Mouse (Mus musculus): ENCODE data around the gene Arrdc1.

The Arrdc1 gene

DNA sequence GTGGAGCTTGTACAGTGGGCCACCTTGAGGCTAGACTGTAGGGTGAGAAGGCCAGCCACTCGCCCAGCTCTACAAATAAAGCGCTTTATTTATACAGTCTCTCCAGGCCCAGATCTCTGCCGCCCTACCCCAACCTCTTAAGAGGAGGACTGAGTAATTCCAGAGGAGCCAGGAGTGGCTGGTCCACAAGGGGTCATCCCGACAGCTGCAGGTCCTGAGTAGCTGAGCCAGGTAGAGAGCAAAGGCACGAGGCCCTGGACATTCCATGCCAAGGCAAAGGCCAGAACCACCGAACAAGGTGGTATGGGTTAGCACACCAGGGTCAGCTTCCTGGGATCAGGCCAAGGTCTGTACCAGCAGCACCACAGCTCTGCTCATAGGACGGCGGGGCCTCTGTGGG is 9.8 kb downstream of the Arrdc1 start:
- intact Hi-C loops (cut with DNase I), result no loop called here

- intact Hi-C loops (cut with DNase I), result no loop called here
Measured at GRCm38 (mm10) chr2:24923561-24923960, 11.5 kb downstream of the Arrdc1 start.

DNA sequence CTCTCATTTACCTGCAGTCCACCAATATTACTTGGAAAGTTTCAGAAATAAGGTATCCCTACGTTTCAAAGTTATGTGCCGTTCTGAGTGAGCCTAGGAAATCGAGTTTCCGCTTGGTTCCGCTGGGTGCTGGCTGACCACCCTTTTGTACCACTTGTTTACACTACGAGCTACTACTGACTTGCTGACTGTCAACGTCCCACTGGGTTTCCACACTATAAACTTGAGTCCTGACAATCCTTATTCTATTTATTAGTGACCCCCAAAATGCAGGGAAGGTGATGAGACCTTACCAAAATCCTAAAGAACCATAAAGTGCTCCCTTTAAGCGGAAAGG is 15.2 kb downstream of the Arrdc1 start:
- intact Hi-C loops (cut with DNase I), result no loop called here

DNA sequence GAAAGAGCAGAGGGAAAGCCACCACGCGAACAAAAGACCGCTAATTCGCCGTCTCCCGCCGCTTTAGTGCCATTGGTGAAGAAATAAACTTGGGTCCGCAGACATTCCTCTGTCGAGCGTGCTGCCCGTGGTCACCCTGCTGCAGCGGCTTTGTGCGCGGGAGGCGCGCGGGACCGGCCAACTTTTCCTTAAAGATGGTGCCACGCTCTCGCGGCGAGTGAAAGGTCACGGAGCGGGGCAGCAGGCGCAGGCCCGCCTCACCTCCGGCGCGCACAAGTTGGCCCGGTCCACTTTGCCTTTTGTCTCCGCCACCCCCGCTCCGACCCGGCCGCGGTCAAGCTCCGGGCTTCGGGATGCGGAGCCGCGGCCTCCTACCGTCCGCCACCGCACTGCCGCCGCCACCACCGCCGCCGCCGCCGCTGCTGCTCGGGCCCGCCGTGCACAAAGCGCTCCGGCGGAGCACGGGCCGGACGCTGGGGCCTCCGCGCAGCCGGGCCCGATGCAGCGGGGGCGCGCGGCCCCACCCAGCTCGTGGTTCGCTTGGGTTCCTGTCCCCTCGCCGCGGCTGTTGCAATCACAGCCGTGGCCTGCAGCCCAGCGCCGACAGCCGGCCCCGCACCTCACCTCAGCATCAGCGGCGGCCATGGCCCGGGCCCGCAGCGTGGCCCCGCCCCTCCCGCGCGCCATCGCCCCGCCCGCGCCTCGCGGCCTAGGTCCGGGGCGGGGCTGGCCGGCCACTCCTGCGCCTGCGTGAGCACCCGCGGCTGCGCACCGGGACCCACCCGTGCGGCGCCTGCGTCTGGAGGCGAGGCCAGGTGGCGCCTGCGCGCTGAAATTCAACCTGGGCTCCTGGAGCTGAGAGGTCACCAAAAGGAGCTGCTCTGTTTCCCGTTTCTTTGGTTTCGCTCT is 15.9 kb downstream of the Arrdc1 start, which contains the start of gene Ehmt1:
Gene Ehmt1, minus strand, starts transcription at position 685 of the 909 bp plus-strand sequence.
- intact Hi-C loops (cut with DNase I), result no loop called here

DNA sequence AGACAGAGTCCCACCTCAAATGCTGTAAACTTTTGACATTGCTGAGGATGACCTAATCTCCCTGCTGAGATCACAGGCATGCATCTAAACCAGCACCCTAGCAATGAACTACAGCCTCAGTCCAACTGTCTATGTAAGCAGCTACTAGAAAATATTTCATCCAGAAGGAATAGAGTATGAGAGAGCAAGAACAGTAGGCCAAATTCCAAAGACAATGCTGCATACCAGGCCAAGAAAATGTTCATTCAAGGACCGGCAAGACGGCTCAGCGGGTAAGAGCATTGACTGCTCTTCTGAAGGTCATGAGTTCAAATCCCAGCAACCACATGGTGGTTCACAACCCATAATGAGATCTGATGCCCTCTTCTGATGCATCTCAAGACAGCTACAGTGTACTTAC is 20.3 kb downstream of the Arrdc1 start:
- intact Hi-C loops (cut with DNase I), result no loop called here

DNA sequence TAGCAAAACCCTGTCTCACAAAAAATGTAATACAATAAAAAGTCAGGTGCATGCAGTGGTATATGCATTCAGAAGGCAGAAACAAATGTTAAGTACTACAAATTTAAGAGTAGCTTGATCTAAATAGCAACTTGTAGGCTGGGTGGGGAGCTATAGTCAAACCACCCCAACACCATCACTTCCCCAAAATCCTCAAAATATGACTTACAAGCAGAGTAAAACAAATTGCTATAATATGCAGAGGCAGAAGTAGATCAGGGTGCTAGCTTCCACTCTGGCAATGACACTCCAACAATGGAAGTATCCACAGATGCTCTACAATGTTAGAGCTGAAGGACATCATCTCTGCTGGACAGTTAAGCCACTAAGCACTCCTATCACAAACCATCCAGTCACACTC is 22.5 kb downstream of the Arrdc1 start:
- intact Hi-C loops (cut with DNase I), result no loop called here

DNA sequence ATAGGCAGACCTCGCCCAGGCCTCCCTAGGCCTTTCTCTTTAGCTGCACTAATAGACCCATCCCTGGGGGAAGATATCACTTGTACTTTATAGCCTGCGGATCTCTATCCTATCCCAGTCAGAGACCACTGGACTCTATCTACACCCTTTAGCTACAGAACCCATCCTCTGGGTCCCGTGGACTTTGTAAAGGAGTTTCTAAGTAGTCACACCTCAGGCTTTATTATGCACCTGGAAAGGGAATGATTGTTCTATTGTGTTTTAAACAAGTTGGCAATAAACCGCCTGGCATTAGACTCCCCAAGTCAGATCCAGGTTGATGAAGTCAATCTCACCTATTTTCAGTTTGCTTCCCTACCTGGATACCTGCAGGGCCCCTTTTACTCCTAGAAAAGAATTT is 22.9 kb downstream of the Arrdc1 start:
- intact Hi-C loops (cut with DNase I), result no loop called here

- intact Hi-C loops (cut with DNase I), result no loop called here
Measured at GRCm38 (mm10) chr2:24910481-24910880, 24.6 kb downstream of the Arrdc1 start.

- intact Hi-C loops (cut with DNase I), result no loop called here
Measured at GRCm38 (mm10) chr2:24905653-24906155, 29.3 kb downstream of the Arrdc1 start.

GRCm38 (mm10) chr2:24904823-24905652 is 30.0 kb downstream of the Arrdc1 start:
- intact Hi-C loops (cut with DNase I), result no loop called here

- intact Hi-C loops (cut with DNase I), result no loop called here
Measured at GRCm38 (mm10) chr2:24902999-24903398, 32.1 kb downstream of the Arrdc1 start.

DNA sequence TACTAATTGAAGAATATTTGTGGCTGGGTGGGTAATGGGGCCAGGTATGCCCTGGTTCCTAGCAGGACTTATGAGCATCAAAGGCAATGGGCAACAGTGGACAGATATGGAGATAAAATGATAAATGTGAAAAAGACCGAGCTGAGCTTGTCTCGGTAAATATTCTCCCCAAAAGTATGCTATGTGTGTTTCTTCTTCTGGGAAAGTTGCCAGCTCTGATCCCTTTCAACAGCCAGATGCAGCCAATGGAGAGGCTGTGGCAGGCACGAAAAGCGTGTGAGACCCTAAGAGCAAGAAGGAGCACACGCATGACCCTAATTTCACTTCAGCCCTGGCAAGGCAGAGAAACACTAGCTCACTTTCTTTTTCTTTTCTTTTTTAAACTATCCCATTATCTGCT is 34.0 kb downstream of the Arrdc1 start:
- intact Hi-C loops (cut with DNase I), result no loop called here

- intact Hi-C loops (cut with DNase I), result no loop called here
Measured at GRCm38 (mm10) chr2:24899292-24899691, 35.8 kb downstream of the Arrdc1 start.

- intact Hi-C loops (cut with DNase I), result no loop called here
Measured at GRCm38 (mm10) chr2:24896761-24897160, 38.3 kb downstream of the Arrdc1 start.

DNA sequence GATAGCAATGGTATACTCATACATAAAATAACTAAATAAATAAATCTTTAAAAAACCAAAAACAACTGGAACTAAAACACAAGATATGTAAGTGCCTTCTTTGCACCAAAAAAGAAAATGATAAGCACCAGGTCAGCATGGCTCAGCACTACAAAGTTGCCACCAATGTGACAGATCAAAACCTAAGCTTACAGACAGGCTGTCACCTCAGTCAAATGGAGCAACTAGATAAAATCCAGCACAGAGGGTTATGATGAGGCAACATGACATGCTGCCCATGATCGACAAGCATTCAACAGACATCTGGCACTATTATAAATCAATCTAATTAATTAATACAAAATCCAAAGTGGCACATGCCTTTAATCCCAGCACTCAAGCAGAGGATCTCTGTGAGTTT is 40.8 kb downstream of the Arrdc1 start:
- intact Hi-C loops (cut with DNase I), result no loop called here

- intact Hi-C loops (cut with DNase I), result no loop called here
Measured at GRCm38 (mm10) chr2:24892318-24892717, 42.7 kb downstream of the Arrdc1 start.

GRCm38 (mm10) chr2:24890541-24891447 is 44.3 kb downstream of the Arrdc1 start:
- intact Hi-C loops (cut with DNase I), result no loop called here

DNA sequence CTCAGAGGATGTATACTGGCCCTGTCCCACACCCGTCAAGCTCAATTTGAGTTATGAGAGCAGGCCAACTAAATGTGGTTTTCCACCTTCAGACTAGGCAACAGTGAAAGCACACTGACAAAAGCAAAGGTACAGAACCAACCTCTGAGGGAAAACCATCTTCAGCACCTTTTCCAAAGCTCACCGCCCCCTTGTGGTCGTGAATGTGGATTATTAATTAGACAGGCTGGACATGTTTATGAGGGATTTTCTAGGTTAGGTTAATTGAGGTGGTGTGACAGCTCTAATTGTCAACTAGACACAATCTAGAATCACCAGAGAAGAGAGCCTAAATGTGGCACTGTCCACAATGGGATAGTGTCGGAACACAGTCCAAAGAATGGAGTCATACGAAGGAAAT is 46.2 kb downstream of the Arrdc1 start:
- intact Hi-C loops (cut with DNase I), result no loop called here

DNA sequence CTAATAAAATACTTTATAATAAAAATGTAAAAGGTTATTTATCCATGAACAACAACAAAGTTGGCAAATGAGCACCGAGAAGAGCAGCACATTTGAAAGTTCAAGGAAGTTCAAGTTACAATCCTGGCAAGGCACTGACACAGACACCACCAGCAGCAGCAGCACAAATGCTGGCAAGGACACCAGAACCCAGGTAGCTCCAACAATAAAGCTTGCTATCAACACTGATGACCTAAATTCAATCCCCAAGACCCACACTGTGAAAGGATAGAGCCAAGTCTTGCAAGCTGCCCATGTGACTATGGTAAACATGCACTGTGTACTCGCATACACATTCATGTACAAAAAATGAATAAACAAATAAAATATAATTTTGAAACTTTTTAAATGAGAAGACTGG is 54.4 kb downstream of the Arrdc1 start:
- intact Hi-C loops (cut with DNase I), result no loop called here
